Mouse (Mus musculus): ENCODE results near the gene Scd3. TPM values are rescaled to one million over a fixed set of nuclear protein-coding genes. Genes with fewer than 3 reads are reported as not detected.
A peak's percentile ranks its signal among the peaks of the same experiment; 100 is the strongest.

Scd3 gene
- not detected in 2 replicates for polyA plus RNA-seq (2015; fragmentation: Nextera tagmentation; extraction: Ambion mirVana)

DNA sequence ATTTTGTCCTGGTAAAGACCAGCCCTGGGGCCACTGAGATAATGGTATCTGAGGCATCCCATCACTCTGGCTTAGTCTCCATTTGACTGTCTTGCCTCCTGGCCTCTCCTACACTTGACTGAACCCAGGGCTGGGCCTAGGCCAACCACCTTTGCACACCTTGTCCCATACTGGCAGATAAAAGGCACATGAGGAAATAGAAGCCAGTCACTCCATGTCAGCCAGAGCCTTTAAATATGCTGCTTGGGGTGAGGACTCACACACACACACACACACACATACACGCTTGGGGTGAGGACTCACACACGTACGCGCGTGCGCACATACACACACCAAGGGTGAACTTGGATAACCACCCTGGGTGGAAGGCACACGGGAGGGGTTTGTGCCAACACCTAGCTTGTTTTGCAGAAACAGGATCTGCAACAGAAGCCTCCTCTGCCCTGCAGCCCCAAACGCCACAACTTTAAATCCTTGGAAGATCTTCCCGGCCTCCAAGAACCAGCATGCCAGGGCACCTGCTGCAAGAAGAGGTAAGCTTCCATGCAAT is at the start of gene Scd3:
Gene Scd3, plus strand, starts transcription at position 255 of the 550 bp plus-strand sequence.
- Histone ChIP-seq H3K4me2 (ENCODE audit: low read depth, low read length) (no peak within 1 kb of the TSS), H3K4me3 (ENCODE audit: low read depth, low read length) (no peak within 1 kb of the TSS), H3K4me1 (ENCODE audit: insufficient read depth) (no peaks in the 10 kb centered on the region), H3K36me3 (replicated peaks; ENCODE audit: insufficient read depth, low read length) (no peaks in the 10 kb centered on the region), H3K27ac (ENCODE audit: low read depth) (no peak within 1 kb of the TSS), H3K9ac (replicated peaks) (no peak within 1 kb of the TSS), H3K9me3 (ENCODE audit: low read length) (no peaks in the 10 kb centered on the region), H3K27me3 (ENCODE audit: insufficient read depth, low read length) (no peaks in the 10 kb centered on the region)
- TF ChIP-seq EP300 (IDR thresholded peaks at IDR 0.05; ENCODE audit: low read depth), result no peak
- no peak for TF ChIP-seq CTCF (IDR thresholded peaks at IDR 0.05; ENCODE audit: low read depth)
- no peak for DNase-seq
- no peak for ATAC-seq
- 85% methylated on average over 9 of the region's 9 CpGs for WGBS (ENCODE audit: insufficient replicate concordance)

DNA sequence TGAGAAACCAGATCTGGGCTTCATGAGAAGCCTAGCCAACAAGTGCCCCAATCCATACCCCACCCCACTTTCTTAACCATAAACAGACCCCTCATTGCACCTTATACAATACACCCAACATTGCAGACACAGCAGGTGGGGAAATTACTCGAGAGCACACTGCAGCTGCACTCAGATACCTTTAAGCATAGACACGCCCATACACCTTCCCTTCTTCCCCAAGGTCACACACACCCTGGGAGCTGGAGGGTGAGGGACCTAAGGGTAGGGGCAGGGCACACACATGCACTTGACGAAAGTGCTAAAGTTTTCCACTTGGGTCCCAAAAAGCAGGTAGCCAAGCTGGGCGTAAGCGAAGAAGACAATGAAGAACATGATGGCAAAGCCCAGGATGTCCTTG is 49.3 kb upstream of the Scd3 start:
- Histone ChIP-seq H3K36me3 (replicated peaks; ENCODE audit: insufficient read depth, low read length) (no peaks in the 10 kb centered on the region), H3K4me1 (ENCODE audit: insufficient read depth) (no peaks in the 10 kb centered on the region), H3K27me3 (ENCODE audit: insufficient read depth, low read length) (peaks cover 3% of the 10 kb centered on the region; the same call in 1 of the 2 replicates), H3K9ac (replicated peaks) (no peak overlapping the region), H3K9me3 (ENCODE audit: low read length) (no peaks in the 10 kb centered on the region), H3K4me2 (ENCODE audit: low read depth, low read length) (no peak overlapping the region), H3K27ac (ENCODE audit: low read depth) (no peak overlapping the region), H3K4me3 (ENCODE audit: low read depth, low read length) (no peak overlapping the region)
- no peak for DNase-seq
- TF ChIP-seq CTCF (IDR thresholded peaks at IDR 0.05; ENCODE audit: low read depth), result no peak
- TF ChIP-seq EP300 (IDR thresholded peaks at IDR 0.05; ENCODE audit: low read depth), result no peak
- ATAC-seq, result no peak
- 74% methylated on average over 5 of the region's 5 CpGs for WGBS (ENCODE audit: insufficient replicate concordance)

DNA sequence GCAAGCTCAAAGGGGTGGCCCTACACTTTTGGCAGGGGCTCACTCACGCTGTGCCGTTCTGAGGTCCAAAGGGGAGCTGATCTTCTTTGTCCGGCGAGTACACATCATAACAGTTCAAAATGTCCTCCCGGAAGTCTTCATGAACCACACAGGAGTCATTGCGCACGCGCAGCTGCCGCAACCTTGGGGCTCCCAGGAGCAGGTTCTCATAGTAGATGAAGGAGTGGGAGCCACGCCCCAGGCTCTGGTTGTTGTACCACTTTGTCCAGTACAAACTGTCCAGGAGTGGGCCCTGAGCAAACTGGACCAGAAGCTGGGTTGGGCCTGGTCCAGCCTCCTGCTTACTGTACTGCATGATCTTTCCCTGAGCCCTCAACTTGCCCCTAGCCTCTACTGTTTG is 46.1 kb upstream of the Scd3 start:
- H3K4me3 ChIP-seq (ENCODE audit: low read depth, low read length), result no peak overlapping the region
- no peak overlapping the region for H3K9ac ChIP-seq (replicated peaks)
- WGBS (ENCODE audit: insufficient replicate concordance), result 89% methylated on average over 10 of the region's 10 CpGs
- H3K9me3 ChIP-seq (ENCODE audit: low read length), result no peaks in the 10 kb centered on the region
- no peak overlapping the region for H3K27ac ChIP-seq (ENCODE audit: low read depth)
- no peaks in the 10 kb centered on the region for H3K27me3 ChIP-seq (ENCODE audit: insufficient read depth, low read length)
- TF ChIP-seq CTCF (IDR thresholded peaks at IDR 0.05; ENCODE audit: low read depth) (no peak), EP300 (IDR thresholded peaks at IDR 0.05; ENCODE audit: low read depth) (no peak)
- no peaks in the 10 kb centered on the region for H3K4me1 ChIP-seq (ENCODE audit: insufficient read depth)
- H3K4me2 ChIP-seq (ENCODE audit: low read depth, low read length), result no peak overlapping the region
- no peak for DNase-seq
- ATAC-seq, result no peak
- H3K36me3 ChIP-seq (replicated peaks; ENCODE audit: insufficient read depth, low read length), result no peaks in the 10 kb centered on the region

DNA sequence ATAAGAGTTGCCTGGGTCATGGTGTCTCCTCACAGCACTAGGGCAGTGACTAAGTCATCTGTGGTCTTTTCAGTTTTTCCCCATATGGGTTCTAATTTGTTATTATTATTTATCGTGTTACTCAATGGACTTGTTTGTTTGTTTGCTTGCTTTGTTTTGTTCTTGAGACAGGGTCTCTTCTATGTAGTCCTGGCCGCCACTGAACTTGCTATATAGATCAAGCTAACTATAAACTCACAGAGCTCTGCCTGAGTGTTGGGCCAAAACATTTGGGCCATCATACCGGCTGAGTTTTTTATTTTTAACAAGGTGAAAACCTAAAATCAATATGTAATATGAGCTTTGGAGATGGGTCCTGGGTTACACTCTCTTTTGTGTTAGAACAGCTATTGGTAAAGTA is 43.7 kb upstream of the Scd3 start:
- no peak for DNase-seq
- no peaks in the 10 kb centered on the region for H3K27me3 ChIP-seq (ENCODE audit: insufficient read depth, low read length)
- no peak overlapping the region for H3K9ac ChIP-seq (replicated peaks)
- no peak overlapping the region for H3K4me2 ChIP-seq (ENCODE audit: low read depth, low read length)
- no peak for ATAC-seq
- no peaks in the 10 kb centered on the region for H3K4me1 ChIP-seq (ENCODE audit: insufficient read depth)
- no peak overlapping the region for H3K4me3 ChIP-seq (ENCODE audit: low read depth, low read length)
- 73% methylated on average over 3 of the region's 3 CpGs for WGBS (ENCODE audit: insufficient replicate concordance)
- no peaks in the 10 kb centered on the region for H3K9me3 ChIP-seq (ENCODE audit: low read length)
- no peak overlapping the region for H3K27ac ChIP-seq (ENCODE audit: low read depth)
- no peak for TF ChIP-seq EP300 (IDR thresholded peaks at IDR 0.05; ENCODE audit: low read depth)
- no peak for TF ChIP-seq CTCF (IDR thresholded peaks at IDR 0.05; ENCODE audit: low read depth)
- H3K36me3 ChIP-seq (replicated peaks; ENCODE audit: insufficient read depth, low read length), result no peaks in the 10 kb centered on the region

DNA sequence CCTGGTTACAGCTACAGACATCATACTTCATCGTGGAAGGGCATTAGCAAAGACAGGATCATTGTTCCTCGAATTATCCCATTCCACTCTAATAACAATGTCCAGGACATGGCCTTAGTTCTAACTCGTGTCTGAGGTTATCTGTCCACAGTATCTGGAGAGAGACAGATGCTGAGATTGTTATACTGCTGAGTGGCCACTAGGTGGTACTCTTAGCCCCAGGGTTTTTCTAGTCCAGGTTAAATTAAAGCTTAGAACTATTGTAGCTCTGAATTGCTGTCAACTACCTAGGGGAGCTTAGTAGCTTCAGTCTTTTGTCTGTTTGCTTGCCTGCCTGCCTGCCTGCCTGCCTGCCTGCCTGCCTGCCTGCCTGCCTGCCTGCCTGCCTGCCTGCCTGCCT is 41.6 kb upstream of the Scd3 start:
- no peaks in the 10 kb centered on the region for H3K4me1 ChIP-seq (ENCODE audit: insufficient read depth)
- no peaks in the 10 kb centered on the region for H3K27me3 ChIP-seq (ENCODE audit: insufficient read depth, low read length)
- H3K9ac ChIP-seq (replicated peaks), result no peak overlapping the region
- no peak overlapping the region for H3K27ac ChIP-seq (ENCODE audit: low read depth)
- ATAC-seq (no peak), DNase-seq (no peak)
- H3K4me2 ChIP-seq (ENCODE audit: low read depth, low read length), result no peak overlapping the region
- H3K4me3 ChIP-seq (ENCODE audit: low read depth, low read length), result no peak overlapping the region
- H3K9me3 ChIP-seq (ENCODE audit: low read length), result no peaks in the 10 kb centered on the region
- H3K36me3 ChIP-seq (replicated peaks; ENCODE audit: insufficient read depth, low read length), result no peaks in the 10 kb centered on the region
- no peak for TF ChIP-seq EP300 (IDR thresholded peaks at IDR 0.05; ENCODE audit: low read depth)
- TF ChIP-seq CTCF (IDR thresholded peaks at IDR 0.05; ENCODE audit: low read depth), result peak; percentile 74
- 10% methylated on average over 3 of the region's 3 CpGs for WGBS (ENCODE audit: insufficient replicate concordance)

DNA sequence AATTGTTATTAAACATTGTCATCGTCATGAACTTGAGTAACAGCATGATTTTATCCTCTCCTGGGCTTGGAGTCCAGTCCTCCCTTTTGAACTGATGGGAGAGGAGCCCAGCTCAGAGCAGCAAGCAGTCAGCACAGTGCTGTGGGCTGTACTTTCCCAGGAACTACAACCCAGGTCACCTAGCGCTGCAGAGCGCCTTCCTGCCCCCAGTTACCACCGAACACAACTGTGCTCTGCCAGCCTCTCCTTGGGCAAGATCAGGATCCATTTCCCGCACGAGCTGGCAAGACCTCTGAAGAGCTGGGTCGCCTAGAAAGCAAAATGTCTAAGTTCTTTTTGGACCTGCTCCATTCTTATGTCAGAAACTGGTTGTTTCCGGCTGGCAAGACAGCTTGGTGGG is 28.2 kb upstream of the Scd3 start:
- ATAC-seq (no peak), DNase-seq (no peak)
- H3K4me3 ChIP-seq (ENCODE audit: low read depth, low read length), result no peak overlapping the region
- H3K36me3 ChIP-seq (replicated peaks; ENCODE audit: insufficient read depth, low read length), result no peaks in the 10 kb centered on the region
- no peak overlapping the region for H3K4me2 ChIP-seq (ENCODE audit: low read depth, low read length)
- H3K4me1 ChIP-seq (ENCODE audit: insufficient read depth), result no peaks in the 10 kb centered on the region
- no peaks in the 10 kb centered on the region for H3K27me3 ChIP-seq (ENCODE audit: insufficient read depth, low read length)
- WGBS (ENCODE audit: insufficient replicate concordance), result 67% methylated on average over 8 of the region's 8 CpGs
- TF ChIP-seq EP300 (IDR thresholded peaks at IDR 0.05; ENCODE audit: low read depth), result no peak
- TF ChIP-seq CTCF (IDR thresholded peaks at IDR 0.05; ENCODE audit: low read depth), result no peak
- no peak overlapping the region for H3K27ac ChIP-seq (ENCODE audit: low read depth)
- no peak overlapping the region for H3K9ac ChIP-seq (replicated peaks)
- peaks cover 3% of the 10 kb centered on the region; the same call in 1 of the 2 replicates for H3K9me3 ChIP-seq (ENCODE audit: low read length)

Data from liver, postnatal 0 days (tissue).